Mouse (Mus musculus): ENCODE measurements at regions not wholly inside any gene's neighbourhood (a gene's known extent, or its start where the extent isn't known, plus 50 kb on each side); places are given as distances from the start of the nearest gene placed in this dataset.
A peak's percentile ranks its signal among the peaks of the same experiment; 100 is the strongest.

DNA sequence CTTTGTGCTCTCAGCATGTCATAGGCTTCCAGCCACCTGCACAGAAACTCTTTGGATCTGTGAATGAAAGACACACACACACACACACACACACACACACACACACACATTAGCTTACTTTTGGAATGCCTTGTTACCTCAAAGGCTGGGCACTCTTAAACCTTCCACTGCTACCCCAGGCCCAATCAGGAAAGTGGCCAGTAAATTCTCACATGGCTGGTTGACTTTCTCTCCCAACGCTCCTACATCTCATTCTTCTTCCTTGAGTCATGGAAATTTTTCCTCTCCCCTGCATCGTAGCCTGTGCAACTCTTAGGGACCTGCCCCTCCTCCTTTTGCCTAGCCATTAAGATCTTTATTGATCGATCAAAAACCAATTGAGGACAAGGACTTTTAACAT, 465.3 kb upstream of the Cpeb2 start:
- DNase-seq (ENCODE audit: low spot score in 2 of 2), result no peak

DNA sequence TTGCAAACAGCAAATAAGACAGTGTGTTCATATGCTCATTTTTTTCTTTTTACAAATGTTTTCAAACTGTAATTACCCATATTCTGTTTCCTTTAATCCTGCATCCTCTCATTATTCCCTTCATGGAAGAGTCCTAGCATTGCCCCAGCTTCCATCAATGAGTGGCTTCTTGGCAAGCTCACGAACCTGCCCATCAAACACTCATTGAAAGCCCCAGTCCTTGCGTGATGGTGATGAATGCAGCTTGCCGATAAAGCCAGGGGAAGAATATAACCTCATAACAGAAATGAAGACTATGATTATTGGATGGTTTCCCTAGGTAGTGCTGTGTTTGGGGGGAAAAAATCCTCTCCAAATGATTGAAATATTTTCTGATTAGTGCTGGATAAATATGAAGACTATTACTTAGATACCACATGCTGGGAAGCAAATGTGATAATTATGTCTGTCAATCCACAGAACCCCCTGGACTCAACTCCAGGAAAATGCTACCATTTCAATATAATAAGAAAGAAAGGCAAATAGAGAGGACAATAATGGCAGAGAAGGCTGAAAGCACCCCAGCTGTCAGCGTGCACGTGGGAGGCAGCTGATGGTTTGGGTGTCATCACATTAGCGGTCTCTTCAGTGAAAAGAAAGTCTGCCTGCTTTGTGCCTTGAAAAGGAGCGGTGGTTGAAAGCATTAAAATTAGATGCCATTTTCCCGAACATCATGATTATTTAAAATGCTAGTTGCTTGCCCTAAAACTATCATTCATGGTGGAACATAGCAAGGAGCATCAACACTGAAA, 455.7 kb upstream of the Cpeb2 start:
- peak; percentile 3 to 24 for DNase-seq (ENCODE audit: low spot score in 2 of 2)

DNA sequence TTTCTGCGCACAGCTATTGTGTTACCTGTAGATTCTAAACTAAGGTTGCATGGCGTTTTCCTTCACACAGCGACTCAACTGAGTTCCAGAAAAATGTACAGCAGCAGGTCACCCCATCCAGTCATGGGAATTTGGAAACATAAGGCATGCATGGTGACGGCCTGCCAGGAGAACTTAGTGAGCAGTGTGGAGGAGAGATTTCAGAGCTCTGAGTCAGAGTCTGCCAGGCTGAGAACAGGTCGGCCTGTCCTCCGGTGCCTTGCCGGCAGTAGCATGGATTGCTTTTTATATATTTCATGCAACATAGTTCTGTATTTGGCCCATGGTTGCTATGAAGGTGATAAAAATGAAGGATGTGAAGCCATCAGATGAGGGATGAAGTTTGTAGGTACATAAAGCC, 427.0 kb upstream of the Cpeb2 start:
- peak; percentile 25 to 42 for DNase-seq (ENCODE audit: low spot score in 2 of 2)
